Mouse (Mus musculus): Measurements from ENCODE around the gene Gm7694. TPM values are rescaled to one million over a fixed set of nuclear protein-coding genes. Genes with fewer than 3 reads are reported as not detected.
A peak's percentile ranks its signal among the peaks of the same experiment; 100 is the strongest.

Gene Gm7694
- polyA plus RNA-seq, 1 experiment from 2014 or later, result 5.1 TPM

- Histone ChIP-seq H3K4me3 (replicated peaks) (no peak overlapping the region), H3K4me2 (no peak overlapping the region), H3K9me3 (peaks cover 4% of the 10 kb centered on the region; the same call in 1 of the 2 replicates), H3K27me3 (no peaks in the 10 kb centered on the region), H3K27ac (no peak overlapping the region), H3K36me3 (replicated peaks) (no peaks in the 10 kb centered on the region), H3K4me1 (no peaks in the 10 kb centered on the region), H3K9ac (no peak overlapping the region)
- no peak for ATAC-seq (ENCODE audit: low FRiP score)
Observed at GRCm38 (mm10) chr1:170273252-170273651, 32.9 kb downstream of the Gm7694 start.

GRCm38 (mm10) chr1:170270696-170271095 is 35.4 kb downstream of the Gm7694 start:
- ATAC-seq (ENCODE audit: low FRiP score), result no peak
- no peaks in the 10 kb centered on the region for H3K4me1 ChIP-seq
- H3K4me3 ChIP-seq (replicated peaks), result no peak overlapping the region
- H3K27ac ChIP-seq, result no peak overlapping the region
- 87% methylated on average over 4 of the region's 4 CpGs for WGBS
- no peaks in the 10 kb centered on the region for H3K27me3 ChIP-seq
- no peak overlapping the region for H3K9ac ChIP-seq
- H3K36me3 ChIP-seq (replicated peaks), result no peaks in the 10 kb centered on the region
- H3K4me2 ChIP-seq, result no peak overlapping the region
- peaks cover 14% of the 10 kb centered on the region; the same call in 1 of the 2 replicates for H3K9me3 ChIP-seq

DNA sequence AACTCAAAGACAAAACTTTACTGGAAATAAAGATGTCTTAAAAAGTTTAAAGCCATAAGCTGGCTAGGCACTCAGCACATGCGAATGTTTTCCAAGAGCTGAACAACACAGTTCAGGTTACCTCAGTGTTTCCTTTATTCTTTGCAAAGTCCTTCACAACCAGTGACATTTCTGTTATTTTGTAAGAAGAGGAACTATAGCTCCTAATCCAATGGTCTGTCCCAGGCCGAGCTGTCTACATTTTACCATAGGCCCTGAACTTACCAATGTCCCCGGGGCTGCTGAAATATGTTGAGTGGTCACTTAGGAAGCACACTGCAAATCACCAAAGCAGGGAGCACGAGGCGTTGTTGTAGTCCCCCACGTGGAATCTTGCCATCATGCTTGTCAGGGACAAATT is 35.9 kb downstream of the Gm7694 start:
- no peak for ATAC-seq (ENCODE audit: low FRiP score)
- Histone ChIP-seq H3K9ac (no peak overlapping the region), H3K4me1 (no peaks in the 10 kb centered on the region), H3K27me3 (no peaks in the 10 kb centered on the region), H3K36me3 (replicated peaks) (no peaks in the 10 kb centered on the region), H3K27ac (no peak overlapping the region), H3K4me2 (no peak overlapping the region), H3K9me3 (0 out of 2 replicates have a peak, but pooled peaks cover 11% of the 10 kb centered on the region), H3K4me3 (replicated peaks) (no peak overlapping the region)
- WGBS, result 91% methylated on average over 6 of the region's 6 CpGs

DNA sequence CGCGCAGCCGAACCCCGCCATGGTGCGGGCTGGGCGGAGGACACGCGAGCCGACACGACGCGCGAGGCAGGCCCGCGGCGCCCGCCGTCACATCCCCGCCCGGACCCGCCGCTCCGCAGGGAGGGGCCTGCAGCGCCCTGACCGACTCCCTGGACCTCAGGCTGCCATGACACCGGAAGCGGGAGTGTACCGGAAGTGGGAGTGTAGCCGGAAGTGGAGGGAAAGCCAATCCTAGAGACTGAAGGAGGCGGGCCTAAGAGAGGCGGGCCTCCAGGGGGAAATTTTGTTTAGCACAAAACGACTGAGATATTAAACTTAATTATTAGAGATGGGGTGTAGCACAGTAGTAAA is 50.6 kb downstream of the Gm7694 start:
- peaks cover 7% of the 10 kb centered on the region for H3K4me1 ChIP-seq
- WGBS, result 2% methylated on average over 32 of the region's 32 CpGs
- peak overlapping the region; percentile 81 for H3K9ac ChIP-seq
- 0 out of 2 replicates have a peak overlapping the region, but pooled peaks have one; percentile 13 for H3K27ac ChIP-seq
- H3K4me2 ChIP-seq, result peak overlapping the region; percentile 78
- peaks cover 11% of the 10 kb centered on the region; the same call in 1 of the 2 replicates for H3K27me3 ChIP-seq
- no peaks in the 10 kb centered on the region for H3K36me3 ChIP-seq (replicated peaks)
- no peaks in the 10 kb centered on the region for H3K9me3 ChIP-seq
- H3K4me3 ChIP-seq (replicated peaks), result peak overlapping the region; percentile 78
- peak; percentile 100 for ATAC-seq (ENCODE audit: low FRiP score)

DNA sequence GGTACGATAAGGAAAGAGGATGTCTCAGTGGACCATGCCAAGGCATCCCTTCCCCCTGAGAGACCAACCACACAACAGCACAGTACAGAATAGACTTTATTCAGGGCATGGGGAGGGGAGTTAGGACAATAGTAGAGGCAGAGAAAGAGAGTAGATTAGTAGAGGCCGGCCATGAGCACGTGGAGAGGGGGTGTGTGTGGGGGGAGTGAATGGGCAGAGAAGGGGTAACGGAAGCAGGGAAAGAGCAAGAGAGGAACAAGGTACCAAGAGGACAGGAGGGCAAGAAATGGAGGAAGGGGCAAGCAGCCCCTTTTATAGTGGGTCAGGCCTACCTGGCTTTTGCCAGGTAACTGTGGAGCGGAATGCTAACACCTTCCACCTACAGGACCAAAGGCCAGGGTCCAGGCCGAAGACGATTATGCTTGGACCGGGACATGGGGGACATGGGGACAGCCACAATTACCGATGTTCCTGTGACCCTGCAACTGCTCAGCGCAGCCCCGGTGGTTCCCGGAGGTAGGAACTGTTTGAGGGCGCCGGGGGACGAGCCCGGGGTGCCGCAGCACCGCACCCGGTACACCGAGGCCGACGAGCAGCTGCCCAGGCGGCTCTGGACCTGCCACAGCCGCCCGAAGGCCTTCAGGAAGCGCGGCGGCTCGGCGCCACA is 51.1 kb downstream of the Gm7694 start:
- H3K27ac ChIP-seq, result 0 out of 2 replicates have a peak overlapping the region, but pooled peaks have one; percentile 13
- no peaks in the 10 kb centered on the region for H3K36me3 ChIP-seq (replicated peaks)
- peaks cover 7% of the 10 kb centered on the region for H3K4me1 ChIP-seq
- H3K4me3 ChIP-seq (replicated peaks), result peak overlapping the region; percentile 78
- peaks cover 11% of the 10 kb centered on the region; the same call in 1 of the 2 replicates for H3K27me3 ChIP-seq
- peak; percentile 30; the same call in 1 of the 2 replicates for ATAC-seq (ENCODE audit: low FRiP score)
- H3K9ac ChIP-seq, result peak overlapping the region; percentile 81
- H3K9me3 ChIP-seq, result no peaks in the 10 kb centered on the region
- H3K4me2 ChIP-seq, result peak overlapping the region; percentile 78
- 28% methylated on average over 30 of the region's 30 CpGs for WGBS

Other genes starting within 250 kb of the Gm7694 start
- 15.2 and 22.0 TPM in 2 replicates for gene Ddr2, start 195.6 kb downstream of the Gm7694 start, polyA plus RNA-seq (2016; fragmentation: Nextera tagmentation; extraction: Ambion mirVana)
- gene Uap1, start 131.4 kb downstream of the Gm7694 start, polyA plus RNA-seq (2016; fragmentation: Nextera tagmentation; extraction: Ambion mirVana), result 59.0 and 60.5 TPM in 2 replicates
- gene Uhmk1, start 90.9 kb downstream of the Gm7694 start, polyA plus RNA-seq (2016; fragmentation: Nextera tagmentation; extraction: Ambion mirVana), result 14.3 and 14.8 TPM in 2 replicates
- not detected in 2 replicates for gene Sh2d1b2, start 73.6 kb downstream of the Gm7694 start, polyA plus RNA-seq (2016; fragmentation: Nextera tagmentation; extraction: Ambion mirVana)
- 0.08 TPM in 1 of 2 replicates, not detected in the other for gene Sh2d1b1, start 29.0 kb downstream of the Gm7694 start, polyA plus RNA-seq (2016; fragmentation: Nextera tagmentation; extraction: Ambion mirVana)
- gene Spata46, start 2.5 kb upstream of the Gm7694 start, polyA plus RNA-seq (2016; fragmentation: Nextera tagmentation; extraction: Ambion mirVana), result 1.5 and 2.1 TPM in 2 replicates